Mouse (Mus musculus) layer of hippocampus, adult 9-10 months (tissue): Measurements from ENCODE around the gene Chchd2.
A peak's percentile ranks its signal among the peaks of the same experiment; 100 is the strongest.
"Not testable (repeated sequence)": the region's sequence is repeated elsewhere in the genome, so short reads cannot be mapped to it uniquely, and the experiment has no call there.

ENCODE experiments used
- DNase-seq: peaks from one replicate; pipeline ENCODE4 v3.0.0; 2022; ENCODE audit warnings: low spot score

Gene Chchd2

GRCm38 (mm10) chr5:129886911-129887636 is at the start of gene Chchd2:
Gene Chchd2 (minus strand): TSS chr5:129887470.
- DNase-seq = peak; percentile 98

GRCm38 (mm10) chr5:129936941-129937340 is 49.7 kb upstream of the Chchd2 start:
- no peak for DNase-seq

- DNase-seq = no peak
These were observed 42.9 kb upstream of the Chchd2 start for GRCm38 (mm10) chr5:129929924-129930855.

DNA sequence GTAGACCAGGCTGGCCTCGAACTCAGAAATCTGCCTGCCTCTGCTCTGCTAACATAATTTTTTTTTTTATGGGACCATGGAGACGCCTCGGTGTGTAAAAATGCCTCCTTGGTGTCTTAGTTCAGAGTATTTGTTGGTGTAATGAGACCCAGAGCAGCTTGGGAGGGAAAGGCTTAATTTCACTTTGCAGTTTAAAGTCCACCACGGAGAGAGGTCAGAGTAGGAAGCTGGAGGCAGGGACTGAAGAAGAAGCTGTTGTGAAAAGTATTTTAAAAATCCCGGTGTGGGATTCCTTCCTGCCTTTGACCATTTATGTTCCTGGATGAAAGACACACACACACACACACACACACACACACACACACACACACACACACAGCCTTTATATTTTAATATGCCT is 38.7 kb upstream of the Chchd2 start:
- no peak for DNase-seq

GRCm38 (mm10) chr5:129924820-129925452 is 37.7 kb upstream of the Chchd2 start:
- DNase-seq = no peak

GRCm38 (mm10) chr5:129921972-129922371 is 34.7 kb upstream of the Chchd2 start:
- DNase-seq = no peak

- DNase-seq = no peak
These were observed 32.0 kb upstream of the Chchd2 start for GRCm38 (mm10) chr5:129919320-129919719.

DNA sequence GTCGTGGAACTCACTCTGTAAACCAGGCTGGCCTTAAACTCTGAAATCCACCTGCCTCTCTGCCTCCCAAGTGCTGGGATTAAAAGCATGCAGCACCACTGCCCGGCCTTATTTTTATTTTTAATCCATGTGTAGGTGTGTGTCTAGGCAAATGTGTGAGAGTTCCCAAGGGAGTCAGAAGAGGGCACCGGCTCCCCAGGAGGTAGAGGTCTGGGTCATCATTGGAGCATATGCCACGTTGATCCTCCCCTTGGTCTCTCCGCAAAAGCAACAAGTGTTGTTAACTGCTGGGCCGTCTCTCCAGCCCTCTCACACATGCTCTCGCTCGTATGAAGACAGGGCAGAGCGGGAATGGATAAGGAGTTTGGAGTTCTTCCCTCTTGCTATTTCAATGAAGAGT is 31.5 kb upstream of the Chchd2 start:
- no peak for DNase-seq

DNA sequence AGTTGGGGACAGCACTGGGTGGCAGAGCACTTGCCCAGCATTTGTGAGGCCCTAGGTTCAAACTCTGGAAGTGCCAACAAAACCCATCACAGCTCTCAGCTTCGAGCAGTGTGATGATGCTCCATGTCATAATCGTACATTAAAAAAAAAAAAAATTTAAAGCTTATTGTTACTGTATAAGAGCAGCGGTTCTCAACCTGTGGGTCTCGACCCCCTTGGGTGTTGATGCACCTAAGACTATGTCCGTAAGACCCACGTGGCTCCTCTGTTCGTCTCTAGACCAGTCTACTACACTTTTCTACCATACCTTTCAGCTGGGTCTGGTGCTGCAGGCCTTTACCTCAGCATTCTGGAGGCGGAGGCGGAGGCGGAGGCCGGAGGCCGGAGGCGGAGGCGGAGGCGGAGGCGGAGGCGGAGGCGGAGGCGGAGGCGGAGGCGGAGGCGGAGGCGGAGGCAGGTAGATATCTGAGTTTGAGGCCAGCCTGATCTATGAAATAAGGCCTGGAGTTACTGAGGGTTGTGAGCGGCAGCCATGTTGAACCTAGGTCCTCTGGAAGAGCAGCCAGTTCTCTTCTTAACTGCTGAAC is 30.9 kb upstream of the Chchd2 start:
- DNase-seq = no peak

- DNase-seq = not testable (repeated sequence)
These were observed 28.2 kb upstream of the Chchd2 start for GRCm38 (mm10) chr5:129915491-129915890.

DNA sequence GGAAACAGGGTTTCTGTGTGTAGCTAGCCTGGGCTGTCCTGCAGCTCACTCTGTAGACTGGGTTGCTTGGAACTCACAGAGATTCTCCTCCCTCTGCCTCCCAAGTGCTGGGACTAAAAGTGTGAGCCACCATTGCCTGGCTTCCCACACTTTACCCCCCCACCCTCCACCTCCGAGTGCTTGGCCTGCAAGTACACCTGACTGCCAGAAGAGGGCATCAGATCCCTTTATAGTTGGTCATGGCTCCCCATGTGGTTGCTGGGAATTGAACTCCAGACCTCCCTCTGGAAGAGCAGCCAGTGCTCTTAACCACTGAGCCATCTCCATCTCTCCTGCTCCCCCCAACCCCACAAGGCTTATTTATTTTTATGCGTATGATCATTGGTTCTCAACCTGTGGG is 26.8 kb upstream of the Chchd2 start:
- no peak for DNase-seq

DNA sequence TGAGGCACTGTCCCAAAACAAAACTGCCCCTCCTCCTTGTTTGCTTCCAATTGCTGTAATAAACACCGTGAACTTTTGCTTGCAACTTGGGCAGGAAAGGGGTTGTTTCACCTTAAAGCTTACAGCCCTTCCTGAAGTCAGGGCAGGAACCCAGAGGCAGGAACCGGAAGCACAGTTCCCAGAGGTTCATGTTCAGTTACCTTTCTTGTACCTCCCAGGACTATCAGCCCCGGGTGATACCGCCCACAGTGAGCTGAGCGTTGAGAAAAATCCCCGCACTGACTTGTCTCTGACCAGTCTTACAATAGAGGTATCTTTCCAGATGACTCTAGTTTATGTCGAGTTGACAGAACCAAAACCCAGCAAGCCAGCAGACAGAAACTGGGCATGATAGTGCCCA is 22.3 kb upstream of the Chchd2 start:
- no peak for DNase-seq

- DNase-seq = no peak
These were observed 21.9 kb upstream of the Chchd2 start for GRCm38 (mm10) chr5:129909147-129909546.

DNA sequence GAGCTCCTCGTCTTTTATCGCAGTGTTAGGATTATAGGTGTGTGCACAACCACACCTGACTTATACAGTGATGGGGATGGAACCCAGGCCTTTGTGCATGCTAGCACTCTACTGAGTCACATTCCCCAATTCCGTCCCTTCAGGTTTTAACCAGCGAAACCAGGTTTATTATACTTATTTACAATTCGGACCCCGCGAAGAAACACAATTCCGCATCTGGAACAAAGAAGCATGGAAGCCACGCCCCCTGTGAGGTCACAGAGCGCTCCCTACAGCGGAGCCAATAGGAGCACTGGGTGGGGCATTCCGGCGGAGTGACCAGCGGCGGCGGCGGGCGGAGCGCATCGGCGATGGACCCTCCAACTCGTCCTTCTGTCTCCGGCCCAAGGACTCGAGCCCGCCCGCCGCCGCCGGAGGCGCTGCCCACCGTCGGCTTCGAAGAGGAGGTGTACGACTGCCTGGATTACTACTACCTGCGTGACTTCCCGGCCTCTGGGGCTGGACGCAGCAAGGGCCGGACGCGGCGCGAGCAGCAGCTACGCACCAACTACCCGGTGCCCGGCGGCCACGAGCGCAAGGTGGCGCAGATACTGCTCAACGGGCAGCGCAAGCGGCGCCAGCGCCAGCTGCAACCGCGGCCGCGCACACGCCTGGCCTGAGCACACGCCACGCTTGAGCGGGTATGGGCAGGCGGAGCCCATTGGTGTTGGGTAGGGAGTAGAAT is 21.1 kb upstream of the Chchd2 start, which contains the start of gene Nupr1l:
Gene Nupr1l, plus strand, starts transcription at position 299 of the 724 bp plus-strand sequence.
- DNase-seq = peak; percentile 64

- DNase-seq = no peak
These were observed 20.5 kb upstream of the Chchd2 start for GRCm38 (mm10) chr5:129907775-129908174.

- DNase-seq = no peak
These were observed 11.2 kb upstream of the Chchd2 start, which contains the start of gene Phkg1 for GRCm38 (mm10) chr5:129898449-129898848. Gene Phkg1 (minus strand): TSS chr5:129898549.

GRCm38 (mm10) chr5:129895198-129896088 is 8.2 kb upstream of the Chchd2 start, which contains the start of gene Zbed5:
Gene Zbed5 (plus strand): TSS chr5:129895723.
- DNase-seq = peak; percentile 87

DNA sequence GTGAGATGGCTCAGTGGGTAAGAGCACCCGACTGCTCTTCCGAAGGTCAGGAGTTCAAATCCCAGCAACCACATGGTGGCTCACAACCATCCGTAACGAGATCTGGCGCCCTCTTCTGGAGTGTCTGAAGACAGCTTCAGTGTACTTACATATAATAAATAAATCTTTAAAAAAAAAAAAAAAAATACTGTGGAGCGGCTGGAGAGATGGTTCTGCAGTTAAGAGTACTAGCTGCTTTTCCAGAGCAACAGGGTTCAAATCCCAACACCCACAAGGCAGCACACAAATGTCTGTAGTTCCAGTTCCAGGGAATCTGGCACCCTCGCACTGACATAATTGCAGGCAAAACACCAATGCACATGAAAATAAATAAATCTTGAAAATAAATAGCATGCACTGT is 3.1 kb upstream of the Chchd2 start:
- not testable (repeated sequence) for DNase-seq

DNA sequence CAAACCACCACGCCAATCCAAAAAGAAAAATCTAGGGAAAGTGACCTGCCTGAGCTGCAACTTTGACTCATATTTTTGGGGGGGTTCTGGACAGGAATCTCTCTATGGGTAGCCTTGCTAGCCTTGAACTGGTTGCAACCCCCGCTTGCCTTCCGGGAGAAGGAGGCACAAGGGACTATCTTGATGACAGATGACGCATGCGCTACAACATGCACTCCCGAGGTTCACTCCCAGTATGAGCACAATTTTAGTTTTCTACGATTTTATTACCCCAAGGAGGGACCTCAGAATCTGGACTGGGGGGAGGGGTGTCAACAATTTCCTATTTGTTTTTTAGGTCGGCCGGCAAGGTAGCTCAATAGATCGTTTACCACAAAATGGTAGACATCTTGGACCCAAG is 999 bp downstream of the Chchd2 start:
- no peak for DNase-seq

- no peak for DNase-seq
These were observed 7.4 kb downstream of the Chchd2 start for GRCm38 (mm10) chr5:129879888-129880287.
